Mouse (Mus musculus): ENCODE results near the gene Zfp384.

DNA sequence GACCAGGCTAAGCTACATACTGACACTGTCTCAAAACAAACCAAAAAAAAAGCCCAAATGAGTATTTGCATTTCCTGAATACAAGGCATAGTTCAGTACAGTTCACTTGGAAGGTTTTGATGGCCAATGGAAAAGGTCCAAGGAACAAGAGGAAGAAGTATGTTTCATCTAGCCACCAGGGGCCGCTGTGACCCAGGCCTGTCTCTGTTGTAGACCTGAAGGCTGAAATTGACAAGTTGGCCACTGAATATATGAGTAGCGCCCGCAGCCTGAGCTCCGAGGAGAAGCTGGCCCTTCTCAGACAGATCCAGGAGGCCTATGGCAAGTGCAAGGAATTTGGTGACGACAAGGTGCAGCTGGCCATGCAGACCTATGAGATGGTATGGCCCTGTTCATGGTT is 37.7 kb downstream of the Zfp384 start:
- TF ChIP-seq CTCF (IDR thresholded peaks at IDR 0.05) = peak; percentile 93
- TF ChIP-seq EP300 (IDR thresholded peaks at IDR 0.05) = no peak
